Mouse (Mus musculus): ENCODE data around the gene Jade2. TPM values are rescaled to one million over a fixed set of nuclear protein-coding genes. Genes with fewer than 3 reads are reported as not detected.

The Jade2 gene
- polyA plus RNA-seq, 1 experiment from 2014 or later: 0.39 TPM

- H3K4me3 ChIP-seq (replicated peaks; ENCODE audit: low read length): no peak overlapping the region
- H3K9me3 ChIP-seq (ENCODE audit: control insufficient read depth, low read length): no peaks in the 10 kb centered on the region
- no peak overlapping the region for H3K27ac ChIP-seq
- no peak overlapping the region for H3K9ac ChIP-seq
- WGBS: 87% methylated on average over 7 of the region's 7 CpGs
- DNase-seq (ENCODE audit: low spot score) (no peak), ATAC-seq (ENCODE audit: low FRiP score) (no peak)
- H3K36me3 ChIP-seq (replicated peaks; ENCODE audit: control insufficient read depth, insufficient read depth): no peaks in the 10 kb centered on the region
- no peak overlapping the region for H3K4me2 ChIP-seq (replicated peaks)
- no peaks in the 10 kb centered on the region; the same call in 1 of the 2 replicates for H3K27me3 ChIP-seq (ENCODE audit: control insufficient read depth, insufficient read depth, low read length)
- no peaks in the 10 kb centered on the region; the same call in 1 of the 2 replicates for H3K4me1 ChIP-seq (replicated peaks; ENCODE audit: control insufficient read depth, insufficient read depth, low read length)
Measured at GRCm38 (mm10) chr11:51852091-51852521, 5.3 kb downstream of the Jade2 start.

GRCm38 (mm10) chr11:51850741-51851330, 6.6 kb downstream of the Jade2 start:
- H3K36me3 ChIP-seq (replicated peaks; ENCODE audit: control insufficient read depth, insufficient read depth): no peaks in the 10 kb centered on the region
- H3K9me3 ChIP-seq (ENCODE audit: control insufficient read depth, low read length): no peaks in the 10 kb centered on the region
- ATAC-seq (ENCODE audit: low FRiP score): no peak
- H3K27ac ChIP-seq: no peak overlapping the region
- no peak overlapping the region for H3K4me3 ChIP-seq (replicated peaks; ENCODE audit: low read length)
- no peak overlapping the region for H3K4me2 ChIP-seq (replicated peaks)
- H3K9ac ChIP-seq: no peak overlapping the region
- H3K4me1 ChIP-seq (replicated peaks; ENCODE audit: control insufficient read depth, insufficient read depth, low read length): no peaks in the 10 kb centered on the region; the same call in 1 of the 2 replicates
- H3K27me3 ChIP-seq (ENCODE audit: control insufficient read depth, insufficient read depth, low read length): no peaks in the 10 kb centered on the region
- DNase-seq (ENCODE audit: low spot score): no peak
- WGBS: 87% methylated on average over 11 of the region's 11 CpGs

- H3K36me3 ChIP-seq (replicated peaks; ENCODE audit: control insufficient read depth, insufficient read depth): no peaks in the 10 kb centered on the region
- DNase-seq (ENCODE audit: low spot score): no peak
- H3K9me3 ChIP-seq (ENCODE audit: control insufficient read depth, low read length): no peaks in the 10 kb centered on the region
- H3K4me2 ChIP-seq (replicated peaks): no peak overlapping the region
- no peak overlapping the region for H3K9ac ChIP-seq
- no peak overlapping the region for H3K4me3 ChIP-seq (replicated peaks; ENCODE audit: low read length)
- no peak for ATAC-seq (ENCODE audit: low FRiP score)
- no peaks in the 10 kb centered on the region for H3K27me3 ChIP-seq (ENCODE audit: control insufficient read depth, insufficient read depth, low read length)
- H3K4me1 ChIP-seq (replicated peaks; ENCODE audit: control insufficient read depth, insufficient read depth, low read length): no peaks in the 10 kb centered on the region
- 85% methylated on average over 3 of the region's 3 CpGs for WGBS
- H3K27ac ChIP-seq: no peak overlapping the region
Measured at GRCm38 (mm10) chr11:51848324-51848723, 9.1 kb downstream of the Jade2 start.

- ATAC-seq (ENCODE audit: low FRiP score): no peak
- Histone ChIP-seq H3K9me3 (ENCODE audit: control insufficient read depth, low read length) (no peaks in the 10 kb centered on the region), H3K4me1 (replicated peaks; ENCODE audit: control insufficient read depth, insufficient read depth, low read length) (no peaks in the 10 kb centered on the region), H3K4me3 (replicated peaks; ENCODE audit: low read length) (no peak overlapping the region), H3K9ac (no peak overlapping the region), H3K27ac (no peak overlapping the region), H3K4me2 (replicated peaks) (no peak overlapping the region), H3K27me3 (ENCODE audit: control insufficient read depth, insufficient read depth, low read length) (no peaks in the 10 kb centered on the region), H3K36me3 (replicated peaks; ENCODE audit: control insufficient read depth, insufficient read depth) (no peaks in the 10 kb centered on the region)
- DNase-seq (ENCODE audit: low spot score): no peak
- WGBS: 88% methylated on average over 1 of the region's 1 CpGs
Measured at GRCm38 (mm10) chr11:51847902-51848301, 9.6 kb downstream of the Jade2 start.

- no peaks in the 10 kb centered on the region for H3K36me3 ChIP-seq (replicated peaks; ENCODE audit: control insufficient read depth, insufficient read depth)
- H3K27me3 ChIP-seq (ENCODE audit: control insufficient read depth, insufficient read depth, low read length): no peaks in the 10 kb centered on the region
- H3K4me2 ChIP-seq (replicated peaks): no peak overlapping the region
- no peaks in the 10 kb centered on the region for H3K9me3 ChIP-seq (ENCODE audit: control insufficient read depth, low read length)
- WGBS: 92% methylated on average over 16 of the region's 16 CpGs
- DNase-seq (ENCODE audit: low spot score): no peak
- no peak for ATAC-seq (ENCODE audit: low FRiP score)
- H3K4me1 ChIP-seq (replicated peaks; ENCODE audit: control insufficient read depth, insufficient read depth, low read length): no peaks in the 10 kb centered on the region
- no peak overlapping the region for H3K4me3 ChIP-seq (replicated peaks; ENCODE audit: low read length)
- H3K27ac ChIP-seq: no peak overlapping the region
- no peak overlapping the region for H3K9ac ChIP-seq
Measured at GRCm38 (mm10) chr11:51845981-51846883, 11.2 kb downstream of the Jade2 start.

- Histone ChIP-seq H3K27ac (no peak overlapping the region), H3K27me3 (ENCODE audit: control insufficient read depth, insufficient read depth, low read length) (no peaks in the 10 kb centered on the region), H3K4me2 (replicated peaks) (no peak overlapping the region), H3K36me3 (replicated peaks; ENCODE audit: control insufficient read depth, insufficient read depth) (no peaks in the 10 kb centered on the region), H3K9ac (no peak overlapping the region), H3K4me1 (replicated peaks; ENCODE audit: control insufficient read depth, insufficient read depth, low read length) (no peaks in the 10 kb centered on the region), H3K9me3 (ENCODE audit: control insufficient read depth, low read length) (no peaks in the 10 kb centered on the region), H3K4me3 (replicated peaks; ENCODE audit: low read length) (no peak overlapping the region)
- ATAC-seq (ENCODE audit: low FRiP score) (no peak), DNase-seq (ENCODE audit: low spot score) (no peak)
- WGBS: 75% methylated on average over 10 of the region's 10 CpGs
Measured at GRCm38 (mm10) chr11:51844529-51845098, 12.8 kb downstream of the Jade2 start.

- H3K9ac ChIP-seq: no peak overlapping the region
- no peaks in the 10 kb centered on the region for H3K9me3 ChIP-seq (ENCODE audit: control insufficient read depth, low read length)
- H3K4me1 ChIP-seq (replicated peaks; ENCODE audit: control insufficient read depth, insufficient read depth, low read length): no peaks in the 10 kb centered on the region
- no peak overlapping the region for H3K27ac ChIP-seq
- DNase-seq (ENCODE audit: low spot score) (no peak), ATAC-seq (ENCODE audit: low FRiP score) (no peak)
- H3K4me3 ChIP-seq (replicated peaks; ENCODE audit: low read length): no peak overlapping the region
- no peaks in the 10 kb centered on the region for H3K27me3 ChIP-seq (ENCODE audit: control insufficient read depth, insufficient read depth, low read length)
- no peaks in the 10 kb centered on the region for H3K36me3 ChIP-seq (replicated peaks; ENCODE audit: control insufficient read depth, insufficient read depth)
- H3K4me2 ChIP-seq (replicated peaks): no peak overlapping the region
Measured at GRCm38 (mm10) chr11:51843898-51844297, 13.6 kb downstream of the Jade2 start.

- no peaks in the 10 kb centered on the region for H3K9me3 ChIP-seq (ENCODE audit: control insufficient read depth, low read length)
- H3K4me1 ChIP-seq (replicated peaks; ENCODE audit: control insufficient read depth, insufficient read depth, low read length): no peaks in the 10 kb centered on the region
- no peak overlapping the region for H3K27ac ChIP-seq
- 87% methylated on average over 4 of the region's 4 CpGs for WGBS
- H3K27me3 ChIP-seq (ENCODE audit: control insufficient read depth, insufficient read depth, low read length): no peaks in the 10 kb centered on the region
- no peak overlapping the region for H3K9ac ChIP-seq
- no peak overlapping the region for H3K4me3 ChIP-seq (replicated peaks; ENCODE audit: low read length)
- no peak for ATAC-seq (ENCODE audit: low FRiP score)
- H3K4me2 ChIP-seq (replicated peaks): no peak overlapping the region
- DNase-seq (ENCODE audit: low spot score): no peak
- no peaks in the 10 kb centered on the region for H3K36me3 ChIP-seq (replicated peaks; ENCODE audit: control insufficient read depth, insufficient read depth)
Measured at GRCm38 (mm10) chr11:51843168-51843567, 14.3 kb downstream of the Jade2 start.

GRCm38 (mm10) chr11:51841149-51841548, 16.3 kb downstream of the Jade2 start:
- no peak for DNase-seq (ENCODE audit: low spot score)
- Histone ChIP-seq H3K27ac (no peak overlapping the region), H3K36me3 (replicated peaks; ENCODE audit: control insufficient read depth, insufficient read depth) (no peaks in the 10 kb centered on the region), H3K4me3 (replicated peaks; ENCODE audit: low read length) (no peak overlapping the region), H3K9me3 (ENCODE audit: control insufficient read depth, low read length) (no peaks in the 10 kb centered on the region), H3K9ac (no peak overlapping the region), H3K4me1 (replicated peaks; ENCODE audit: control insufficient read depth, insufficient read depth, low read length) (no peaks in the 10 kb centered on the region), H3K27me3 (ENCODE audit: control insufficient read depth, insufficient read depth, low read length) (no peaks in the 10 kb centered on the region), H3K4me2 (replicated peaks) (no peak overlapping the region)
- 80% methylated on average over 9 of the region's 9 CpGs for WGBS
- no peak for ATAC-seq (ENCODE audit: low FRiP score)
